Comparison of ENCODE assay signal across 9 mouse cellular contexts in genomic region chr10:62338176-62338575, GRCm38 (mm10). TPM values are rescaled to one million over a fixed set of nuclear protein-coding genes. Genes with fewer than 3 reads are reported as not detected.
DNase-seq lines count a peak whose midpoint lies in the region; ATAC-seq and TF ChIP-seq lines count a peak whose summit lies in the region.
"Had no signal": no experiment of that assay in that cellular context is flagged by ENCODE, and none has a peak within 500 bp of the region (broad histone marks: within the 10 kb centered on the region; RNA-seq: fewer than 3 reads in every experiment).

No protein-coding gene starts in this region.

- DNase-seq in heart, adult 11 months: peak; percentile 90
- no peak for DNase-seq in heart, postnatal 4 days
- DNase-seq in thymus, adult 2 months: peak; percentile 16
- DNase-seq in thymus, postnatal 0 days (ENCODE audit: low spot score): no peak
- DNase-seq in limb, embryonic 10.5 days (ENCODE audit: low spot score): no peak
- no peak for DNase-seq in right cerebral cortex, postnatal 10 days (ENCODE audit: low spot score in 2 of 2)
- DNase-seq in natural killer cell, adult 2 months (ENCODE audit: low spot score in 2 of 2): no peak
- DNase-seq: layer of hippocampus, postnatal 36 days had no signal

- H3K4me3 ChIP-seq in thymus, adult 2 months (ENCODE audit: control insufficient read depth, insufficient read depth, low read length): no peak overlapping the region
- H3K4me3 ChIP-seq in limb, embryonic 10.5 days: peak overlapping the region; percentile 70
- no peak overlapping the region; the same call in 1 of the 2 replicates for H3K4me3 ChIP-seq in stomach, embryonic 15.5 days (replicated peaks)

- no peak for TF ChIP-seq CTCF in thymus, adult 2 months (IDR thresholded peaks at IDR 0.05; ENCODE audit: borderline replicate concordance, control insufficient read depth, extremely low read depth, insufficient read depth, low read length, poor library complexity)

- H3K9ac ChIP-seq in stomach, embryonic 15.5 days: no peak overlapping the region

- TF ChIP-seq POLR2A in thymus, adult 2 months (IDR thresholded peaks at IDR 0.05; ENCODE audit: control insufficient read depth, extremely low read depth, insufficient read depth, low read length, poor library complexity): no peak

- H3K27ac ChIP-seq in thymus, adult 2 months (ENCODE audit: control insufficient read depth, insufficient read depth, low read length): no peak overlapping the region; the same call in 1 of the 2 replicates
- H3K27ac ChIP-seq in limb, embryonic 10.5 days: 0 out of 2 replicates have a peak overlapping the region, but pooled peaks have one; percentile 87
- H3K27ac ChIP-seq in stomach, embryonic 15.5 days: peak overlapping the region; percentile 16; the same call in 1 of the 2 replicates

- no peaks in the 10 kb centered on the region for H3K27me3 ChIP-seq in thymus, adult 2 months (ENCODE audit: control insufficient read depth, insufficient read depth, low read length)
- no peaks in the 10 kb centered on the region for H3K27me3 ChIP-seq in limb, embryonic 10.5 days (ENCODE audit: low read depth, poor library complexity, severe bottlenecking)
- no peaks in the 10 kb centered on the region for H3K27me3 ChIP-seq in stomach, embryonic 15.5 days (replicated peaks)

- peaks cover 16% of the 10 kb centered on the region for H3K4me1 ChIP-seq in thymus, adult 2 months (replicated peaks; ENCODE audit: control insufficient read depth, insufficient read depth, low read length)
- H3K4me1 ChIP-seq in limb, embryonic 10.5 days: peaks cover 54% of the 10 kb centered on the region
- peaks cover 33% of the 10 kb centered on the region for H3K4me1 ChIP-seq in stomach, embryonic 15.5 days

- ATAC-seq in stomach, embryonic 15.5 days (ENCODE audit: insufficient read depth, low FRiP score, low read depth): no peak

- H3K4me2 ChIP-seq in stomach, embryonic 15.5 days: peak overlapping the region; percentile 87

- 74% methylated on average over 9 of the region's 9 CpGs for WGBS in thymus, adult 2 months
- 40% methylated on average over 9 of the region's 9 CpGs for WGBS in limb, embryonic 10.5 days
- 47% methylated on average over 9 of the region's 9 CpGs for WGBS in stomach, embryonic 15.5 days

- H3K36me3 ChIP-seq in thymus, adult 2 months (ENCODE audit: control insufficient read depth, insufficient read depth, low read length): no peaks in the 10 kb centered on the region
- no peaks in the 10 kb centered on the region for H3K36me3 ChIP-seq in limb, embryonic 10.5 days
- no peaks in the 10 kb centered on the region for H3K36me3 ChIP-seq in stomach, embryonic 15.5 days

- no peaks in the 10 kb centered on the region for H3K9me3 ChIP-seq in limb, embryonic 10.5 days (replicated peaks)
- H3K9me3 ChIP-seq in stomach, embryonic 15.5 days: no peaks in the 10 kb centered on the region

RNA-seq across cellular contexts. Expression of gene Hk1, which starts 41.5 kb away (rescaled TPM):
- total RNA-seq in heart, postnatal 4 days (2021): 100 to 1,000 TPM; 235 to 242 TPM
- polyA plus RNA-seq in thymus, adult 2 months (2012; rRNA removed): 52.1 and 55.5 TPM in 2 replicates
- 37.2 and 37.4 TPM in 2 replicates for polyA plus RNA-seq in thymus, postnatal 0 days (2015; fragmentation: Nextera tagmentation; extraction: Ambion mirVana)
- 25.4 and 33.7 TPM in 2 replicates for polyA plus RNA-seq in limb, embryonic 10.5 days (2016; fragmentation: Nextera tagmentation; extraction: Ambion mirVana)
- polyA plus RNA-seq in stomach, embryonic 15.5 days (2015; fragmentation: Nextera tagmentation; extraction: Ambion mirVana): 43.2 and 45.8 TPM in 2 replicates

Comparison
In these comparisons a context has a peak if more than half of its experiments do, and no peak if none do; other contexts are left out.
1. DNase-seq: peak in heart, adult 11 months (single experiment) and thymus, adult 2 months (single experiment); none in heart, postnatal 4 days (single experiment), thymus, postnatal 0 days (single experiment), limb, embryonic 10.5 days (single experiment), right cerebral cortex, postnatal 10 days (0 of 2) and natural killer cell, adult 2 months (0 of 2).